Mouse (Mus musculus): ENCODE data around the gene Oaz1. TPM values are rescaled to one million over a fixed set of nuclear protein-coding genes. Genes with fewer than 3 reads are reported as not detected.
A peak's percentile ranks its signal among the peaks of the same experiment; 100 is the strongest.

Gene Oaz1
- total RNA-seq (2021), result 100 to 1,000 TPM; 846 to 935 TPM
- long read RNA-seq, experiment 1, partial matches to known transcripts, result 13 of 1,616 reads
- long read RNA-seq, experiment 1, other reads (novel, unspliced or antisense), result 1,603 of 1,616 reads
- long read RNA-seq, experiment 2, partial matches to known transcripts, result 17 of 1,936 reads
- long read RNA-seq, experiment 2, other reads (novel, unspliced or antisense), result 1,919 of 1,936 reads

DNA sequence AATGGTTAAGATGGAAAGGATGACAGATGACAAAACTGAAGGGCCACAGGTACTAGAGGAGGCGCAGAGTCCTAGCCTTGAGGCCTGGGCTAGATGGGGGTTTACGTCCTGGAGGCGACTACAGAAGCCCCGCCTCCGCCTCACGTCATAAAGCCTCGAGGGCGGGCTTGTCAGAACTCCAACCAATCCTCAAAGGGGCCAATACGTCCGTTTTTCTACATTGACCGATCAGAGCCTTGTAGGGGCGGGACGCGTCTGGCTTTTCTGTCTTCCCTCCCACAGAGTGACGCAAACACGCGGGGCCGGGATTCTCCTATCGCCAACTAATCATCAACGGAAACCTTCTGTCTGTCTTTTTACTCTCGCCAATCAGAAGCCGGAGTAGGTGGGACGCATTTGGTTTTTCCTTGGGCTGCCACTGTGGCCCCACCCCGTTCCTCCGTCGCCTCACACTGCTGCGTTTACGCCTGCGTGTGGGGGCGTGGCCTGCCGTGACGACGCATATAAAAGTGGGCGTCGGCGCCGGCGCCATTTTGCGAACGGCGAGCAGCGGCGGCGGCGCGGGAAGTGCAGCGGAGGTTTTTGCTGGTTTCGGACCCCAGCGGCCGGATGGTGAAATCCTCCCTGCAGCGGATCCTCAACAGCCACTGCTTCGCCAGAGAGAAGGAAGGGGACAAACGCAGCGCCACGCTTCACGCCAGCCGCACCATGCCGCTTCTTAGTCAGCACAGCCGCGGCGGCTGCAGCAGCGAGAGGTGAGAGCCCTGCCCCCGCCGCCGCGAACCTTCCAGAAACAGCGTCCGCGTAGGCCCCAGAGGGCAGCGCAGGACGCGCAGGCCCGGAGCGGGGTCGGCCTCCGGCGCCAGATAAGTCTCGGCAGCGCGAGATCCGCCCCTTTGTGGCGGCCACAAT is at the start of gene Oaz1:
TSS of gene Oaz1 (plus strand) at position 506 of the 912 bp plus-strand sequence.
- peak; percentile 98 for DNase-seq

DNA sequence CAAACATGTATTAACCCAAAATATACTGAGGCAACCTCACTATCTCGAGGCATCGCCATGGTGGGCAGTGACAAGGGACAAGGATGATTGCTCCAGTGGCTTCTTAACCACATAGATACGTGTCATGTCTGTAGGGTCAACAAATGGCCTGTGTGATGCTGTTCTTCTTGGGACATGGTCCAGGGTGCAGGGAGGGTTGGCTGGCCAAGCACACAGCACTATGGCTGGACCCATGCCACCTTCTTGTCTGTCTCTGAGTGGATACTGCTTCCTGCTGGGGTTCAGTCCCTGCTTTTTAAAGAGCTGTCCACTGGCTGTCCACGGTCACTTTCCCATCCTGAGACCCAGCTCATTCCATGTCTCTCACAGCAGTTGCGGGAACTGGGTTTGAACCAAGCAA is 49.3 kb upstream of the Oaz1 start:
- no peak for DNase-seq

DNA sequence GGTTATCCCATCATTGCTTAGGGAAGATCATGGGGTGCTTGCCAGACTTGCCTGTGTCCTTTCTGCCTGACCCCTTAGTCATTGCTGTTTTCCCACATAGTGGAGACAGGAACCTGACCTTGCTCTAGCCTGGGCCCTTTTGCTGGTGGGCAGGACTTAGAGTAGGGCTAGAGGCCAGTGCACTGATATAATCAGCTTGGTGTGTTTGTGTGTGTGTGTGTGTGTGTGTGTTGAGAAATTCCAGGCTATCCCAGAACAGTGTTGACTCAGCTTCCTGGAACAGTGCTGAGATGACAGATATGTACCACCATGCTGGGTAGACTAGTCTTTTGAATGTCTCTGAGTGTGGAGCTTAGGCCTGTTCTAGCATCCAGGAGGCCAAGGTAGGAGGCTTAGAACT is 46.9 kb upstream of the Oaz1 start:
- DNase-seq, result no peak

DNA sequence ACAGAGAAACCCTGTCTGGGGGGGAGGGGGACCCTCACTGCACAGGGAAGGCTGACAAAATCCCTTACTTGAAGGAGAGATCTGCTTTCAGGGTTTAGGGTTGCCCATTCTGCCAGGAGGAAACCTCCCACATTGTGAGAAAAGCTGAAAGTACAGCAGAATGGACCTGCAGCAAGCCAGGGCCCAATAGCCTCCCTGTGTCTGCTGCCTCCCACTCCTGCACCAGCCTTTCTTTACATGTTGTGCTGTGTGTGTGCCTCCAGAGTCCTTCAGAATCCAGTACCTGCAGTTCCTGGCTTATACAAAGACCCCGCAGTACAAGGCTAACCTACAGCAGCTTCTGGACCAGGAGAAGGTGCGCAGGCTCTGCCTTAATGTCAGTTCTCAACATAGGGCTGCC is 42.2 kb upstream of the Oaz1 start:
- DNase-seq, result no peak

DNA sequence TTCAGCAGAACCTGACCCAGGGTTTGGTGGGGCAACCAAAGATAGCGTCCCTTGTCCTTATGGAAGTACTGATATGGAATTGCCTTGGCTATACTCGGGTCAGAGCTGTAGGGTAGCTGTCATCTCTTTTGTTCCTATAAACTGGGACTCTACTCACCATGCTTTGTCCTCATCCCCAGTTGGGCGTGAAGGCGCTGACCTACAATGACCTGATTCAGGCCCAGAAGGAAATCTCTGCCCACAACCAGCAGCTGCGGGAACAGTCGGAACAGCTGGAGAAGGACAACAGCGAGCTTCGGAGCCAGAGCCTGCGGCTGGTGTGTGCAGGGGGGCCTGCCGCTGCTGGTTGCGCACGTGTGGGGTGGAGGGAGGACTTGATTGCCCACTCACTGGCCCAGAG is 41.6 kb upstream of the Oaz1 start:
- no peak for DNase-seq

DNA sequence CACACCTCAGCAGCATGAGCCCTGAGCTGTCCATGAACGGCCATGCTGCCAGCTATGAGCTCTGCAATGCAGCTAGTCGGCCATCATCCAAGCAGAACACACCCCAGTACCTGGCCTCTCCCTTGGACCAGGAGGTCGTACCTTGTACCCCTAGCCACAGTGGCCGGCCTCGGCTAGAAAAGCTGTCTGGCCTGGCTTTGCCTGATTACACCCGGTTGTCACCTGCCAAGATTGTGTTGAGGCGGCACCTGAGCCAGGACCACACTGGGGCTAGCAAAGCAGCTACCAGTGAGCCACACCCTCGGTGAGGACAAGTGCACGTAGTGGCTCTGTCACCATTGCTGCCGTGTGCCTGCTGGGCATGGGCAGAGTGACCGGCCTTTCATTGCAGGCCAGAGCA is 40.5 kb upstream of the Oaz1 start:
- no peak for DNase-seq

DNA sequence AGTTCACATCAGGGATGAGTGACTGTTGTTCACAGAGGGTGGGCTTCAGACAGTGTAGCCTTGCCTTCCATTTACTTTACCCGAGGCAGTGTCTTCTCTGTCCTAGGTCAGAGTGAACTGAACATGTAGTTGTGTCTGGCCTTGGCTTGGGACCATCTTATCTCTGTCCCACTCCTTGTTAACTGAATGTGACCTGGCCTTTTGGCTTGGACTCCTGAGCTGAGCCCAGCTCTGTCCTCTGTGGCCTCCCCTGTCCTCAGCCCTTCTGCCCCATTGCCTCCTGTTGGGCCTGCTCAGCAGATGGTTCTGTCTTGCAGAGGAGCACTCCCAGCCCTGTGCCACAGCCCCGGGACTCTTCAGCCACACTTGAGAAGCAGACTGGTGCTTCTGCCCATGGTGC is 38.9 kb upstream of the Oaz1 start:
- DNase-seq, result no peak

DNA sequence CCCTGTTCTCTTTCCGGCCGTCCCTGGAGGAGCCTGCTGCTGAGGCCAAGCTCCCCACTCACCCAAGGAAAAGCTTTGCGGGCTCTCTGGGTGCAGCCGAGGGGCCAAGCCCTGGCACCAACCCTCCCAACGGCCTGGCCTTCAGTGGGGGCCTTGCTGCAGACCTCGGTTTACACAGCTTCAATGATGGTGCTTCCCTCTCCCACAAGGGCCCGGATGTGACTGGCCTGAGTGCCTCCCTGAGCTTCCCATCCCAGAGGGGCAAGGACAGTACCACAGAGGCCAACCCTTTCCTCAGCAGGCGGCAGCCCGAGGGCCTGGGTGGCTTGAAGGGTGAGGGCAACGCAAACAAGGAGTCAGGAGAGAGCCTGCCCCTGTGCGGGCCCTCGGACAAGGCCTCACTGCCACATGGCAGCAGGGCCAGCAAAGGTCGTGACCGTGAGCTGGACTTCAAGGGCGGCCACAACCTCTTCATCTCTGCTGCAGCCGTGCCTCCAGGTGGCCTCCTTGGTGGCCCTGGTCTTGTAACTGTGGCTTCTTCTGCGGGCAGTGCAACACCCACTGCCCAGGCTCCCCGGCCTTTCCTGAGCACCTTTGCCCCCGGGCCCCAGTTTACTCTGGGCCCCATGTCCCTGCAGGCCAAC is 35.6 kb upstream of the Oaz1 start:
- DNase-seq, result no peak

DNA sequence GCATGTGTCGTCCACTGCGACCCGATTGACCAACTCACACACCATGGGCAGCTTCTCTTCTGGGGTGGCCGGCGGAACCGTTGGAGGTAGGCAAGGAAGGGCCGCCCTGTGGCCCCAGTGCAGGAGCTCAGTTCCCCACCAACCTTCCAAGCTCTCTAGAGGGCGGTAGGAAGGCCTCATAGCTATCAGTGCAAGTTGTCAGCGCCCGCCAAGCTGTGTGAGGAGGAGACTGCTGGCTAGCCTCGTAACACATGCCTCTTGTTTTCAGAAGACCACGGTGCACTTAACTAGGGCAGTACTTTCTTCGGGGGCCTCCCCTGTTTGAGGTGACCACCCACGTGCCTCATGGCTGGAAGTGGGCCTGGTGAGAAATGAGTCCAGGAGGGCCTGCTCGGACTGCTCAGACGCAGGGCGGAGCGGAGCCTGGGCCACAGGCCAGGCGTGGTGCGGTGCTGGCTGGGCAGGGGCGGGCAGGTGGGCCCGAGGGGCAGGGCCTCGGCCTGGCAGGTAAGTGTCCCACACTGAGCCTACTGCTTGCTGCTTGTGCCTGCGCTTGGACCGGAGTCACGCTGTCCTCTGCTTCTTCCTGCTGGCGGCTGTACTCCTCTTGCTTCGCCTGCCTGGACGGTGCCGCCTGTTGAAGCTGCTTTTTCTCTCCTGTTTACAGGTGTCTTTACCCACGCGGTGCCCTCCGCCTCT is 34.8 kb upstream of the Oaz1 start:
- no peak for DNase-seq

DNA sequence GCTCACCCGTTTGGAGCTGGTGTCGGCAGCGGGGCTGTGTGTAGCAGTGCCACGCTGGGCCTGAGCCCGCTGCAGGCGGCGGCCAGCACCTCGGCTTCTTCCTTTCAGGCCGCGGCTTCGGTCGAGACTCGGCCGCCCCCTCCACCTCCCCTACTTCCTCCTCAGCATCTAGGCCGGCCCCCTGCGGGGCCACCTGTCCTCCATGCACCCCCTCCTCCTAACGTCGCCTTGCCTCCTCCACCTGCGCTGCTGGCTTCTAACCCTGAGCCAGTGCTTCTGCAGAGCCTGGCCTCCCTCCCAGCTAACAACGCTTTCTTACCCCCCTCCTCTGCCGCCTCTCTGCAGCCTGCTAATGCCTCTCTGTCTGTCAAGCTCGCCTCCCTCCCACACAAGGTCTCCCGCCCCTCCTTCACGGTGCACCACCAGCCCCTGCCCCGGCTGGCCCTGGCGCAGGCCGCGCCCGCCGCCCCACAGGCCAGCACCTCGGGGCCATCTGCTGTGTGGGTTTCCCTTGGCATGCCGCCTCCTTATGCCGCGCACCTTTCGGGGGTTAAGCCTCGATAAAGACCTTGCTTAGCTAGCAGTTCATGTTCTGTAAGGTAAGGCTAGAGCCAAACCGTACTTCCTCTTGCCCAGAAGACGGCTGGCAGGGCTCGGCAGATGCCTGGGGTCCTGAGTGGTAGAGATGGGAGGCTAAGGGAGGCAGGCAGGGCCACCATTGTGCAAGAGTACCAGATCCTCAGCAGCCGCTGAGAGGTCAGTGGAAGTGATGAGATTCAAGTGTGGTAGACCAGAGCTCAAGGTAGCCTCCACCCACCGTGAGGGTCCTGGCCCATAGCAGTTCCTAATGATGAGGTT is 34.1 kb upstream of the Oaz1 start:
- no peak for DNase-seq

DNA sequence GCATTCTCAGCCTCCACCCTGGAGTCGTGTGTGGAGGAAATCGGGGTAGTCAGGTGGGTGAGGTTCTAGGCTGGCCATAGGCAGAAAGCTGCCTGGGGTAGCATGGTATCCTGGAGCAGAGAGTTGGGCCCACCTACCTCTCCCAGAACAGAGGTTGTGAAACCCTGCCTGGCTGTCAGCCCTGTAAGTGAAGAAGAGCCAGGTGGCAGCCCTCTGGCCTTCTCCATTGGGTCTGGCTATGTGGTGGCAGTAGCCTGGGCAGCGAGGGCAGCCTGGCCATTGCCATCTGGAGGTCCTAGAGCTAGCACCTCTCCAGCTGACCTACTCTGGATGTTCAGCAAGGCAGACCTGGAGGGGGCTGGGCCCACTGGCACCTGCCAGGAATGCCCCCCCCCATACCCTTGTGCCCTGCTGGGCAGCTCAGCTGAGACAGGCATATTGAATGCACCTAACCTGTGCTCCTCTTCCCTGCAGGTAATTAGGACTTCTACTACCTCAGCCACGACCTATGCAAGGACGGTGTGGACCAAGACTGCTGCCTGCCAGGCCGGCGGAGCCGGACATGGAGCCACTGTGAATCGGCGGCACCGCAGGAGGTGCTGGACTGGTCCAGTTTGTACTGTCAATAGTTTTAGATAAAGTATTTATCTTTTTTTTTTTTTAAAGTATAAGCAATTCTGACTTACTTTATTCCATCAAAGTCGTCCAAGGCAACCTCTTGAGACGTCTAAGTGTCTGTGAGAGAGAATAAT is 33.2 kb upstream of the Oaz1 start:
- DNase-seq, result no peak

DNA sequence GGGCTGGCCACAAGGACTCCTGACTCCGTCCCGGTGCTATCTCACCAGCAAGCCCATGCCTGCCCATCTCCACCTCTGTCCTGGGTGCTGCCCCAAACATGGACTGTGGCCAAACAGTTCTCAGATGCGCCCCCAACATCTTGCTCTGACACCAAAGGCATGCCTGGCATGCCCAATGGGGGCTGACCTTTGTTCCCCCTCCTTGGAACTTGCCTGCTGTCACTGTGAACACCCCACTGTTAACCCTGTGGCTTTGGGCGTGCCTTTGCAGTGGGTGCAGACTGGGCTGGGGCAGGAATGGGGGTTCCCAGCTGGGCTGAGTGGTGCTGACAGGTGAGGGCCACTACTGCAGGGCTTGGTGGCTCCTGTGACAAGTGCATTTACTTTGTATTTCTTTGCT is 32.7 kb upstream of the Oaz1 start:
- DNase-seq, result no peak

DNA sequence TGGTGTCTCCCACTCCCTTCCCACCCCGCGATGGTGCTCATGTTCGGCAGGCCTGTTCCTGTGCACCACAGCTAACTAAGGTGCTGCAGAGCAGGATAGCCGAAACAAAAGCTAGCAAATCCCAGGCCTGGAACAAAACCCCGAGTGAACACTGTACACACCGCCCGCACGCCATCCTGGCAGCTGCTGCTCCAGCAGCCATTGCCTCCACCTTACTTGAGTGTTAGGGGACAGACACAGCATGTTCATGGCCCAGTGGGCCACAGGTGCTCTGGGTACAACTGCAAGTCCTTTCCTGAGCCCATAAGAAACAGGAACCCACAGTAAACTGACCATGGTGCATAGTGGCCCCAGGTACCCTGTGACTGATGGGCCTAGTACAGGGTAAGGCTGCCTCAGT is 31.7 kb upstream of the Oaz1 start:
- DNase-seq, result no peak

DNA sequence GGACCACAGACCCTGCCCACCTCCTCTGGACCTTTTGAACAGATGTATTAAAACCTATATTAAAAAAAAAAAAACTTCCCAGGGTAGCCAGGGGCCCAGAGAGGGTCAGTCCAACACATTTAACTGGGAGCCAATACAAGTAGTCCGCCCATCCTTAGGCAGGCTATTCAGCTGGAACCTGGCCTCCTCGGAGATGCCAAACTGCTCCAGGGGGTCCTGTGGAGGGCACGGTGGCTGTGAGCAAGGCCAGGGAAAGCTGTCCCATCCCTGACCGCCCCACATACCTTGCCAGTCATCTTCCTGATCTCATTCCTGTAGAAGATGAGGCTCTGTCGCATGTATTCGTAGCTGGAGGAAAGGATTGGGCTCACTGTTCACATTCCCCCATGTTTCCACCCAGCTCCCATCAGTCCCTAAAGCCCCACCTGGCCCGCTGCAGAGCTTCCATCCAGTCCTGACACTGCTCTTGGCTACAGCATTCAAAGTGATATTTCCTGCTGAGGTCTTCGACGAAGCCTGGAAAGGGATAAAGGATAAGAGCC is 30.1 kb upstream of the Oaz1 start:
- DNase-seq, result no peak

DNA sequence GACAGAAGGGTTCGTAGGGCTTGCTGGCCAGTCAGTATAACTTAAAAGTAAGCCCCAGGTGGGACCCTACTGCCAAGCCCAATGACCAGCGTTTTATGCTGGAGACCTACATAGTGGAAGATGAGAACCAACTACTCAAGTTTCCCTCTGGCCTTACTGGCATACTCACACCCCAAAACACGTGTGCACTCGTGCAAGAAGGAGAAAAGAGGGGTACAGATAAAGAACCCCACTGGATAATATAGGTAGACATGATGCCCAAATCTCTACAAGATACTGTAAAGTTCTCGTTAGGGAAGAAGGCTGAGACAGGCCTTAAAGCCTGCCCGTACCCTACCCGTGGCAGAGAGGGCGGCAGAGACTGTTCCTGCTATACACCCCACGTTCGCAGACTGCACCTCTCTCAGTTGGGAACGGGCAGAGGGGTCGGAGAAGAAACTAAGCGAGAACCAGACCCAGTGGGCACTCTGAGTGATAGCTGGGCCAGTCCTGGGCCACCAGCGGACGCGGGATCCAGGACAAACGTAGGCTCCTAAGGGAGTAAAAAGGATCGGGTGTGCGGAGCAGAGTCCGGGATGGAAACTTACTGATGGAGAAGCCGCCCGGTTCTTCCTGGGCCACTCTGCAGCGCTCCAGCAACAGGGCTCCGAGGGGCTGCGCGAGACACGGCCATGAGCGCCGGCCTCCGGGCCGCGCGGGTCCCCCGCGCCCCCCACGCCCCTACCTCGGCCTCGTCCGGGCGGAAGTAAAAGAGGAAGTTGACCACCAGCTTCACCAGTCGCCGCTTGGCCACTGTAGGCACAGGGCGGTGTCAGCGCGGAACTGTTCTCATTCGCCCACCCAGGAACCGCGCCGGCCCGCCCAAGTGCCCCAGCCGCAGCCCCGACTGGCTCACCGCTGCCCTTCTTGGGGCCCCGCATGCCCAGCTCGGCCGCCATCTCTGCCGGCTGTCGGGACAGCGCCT is 29.0 kb upstream of the Oaz1 start:
- DNase-seq, result no peak

DNA sequence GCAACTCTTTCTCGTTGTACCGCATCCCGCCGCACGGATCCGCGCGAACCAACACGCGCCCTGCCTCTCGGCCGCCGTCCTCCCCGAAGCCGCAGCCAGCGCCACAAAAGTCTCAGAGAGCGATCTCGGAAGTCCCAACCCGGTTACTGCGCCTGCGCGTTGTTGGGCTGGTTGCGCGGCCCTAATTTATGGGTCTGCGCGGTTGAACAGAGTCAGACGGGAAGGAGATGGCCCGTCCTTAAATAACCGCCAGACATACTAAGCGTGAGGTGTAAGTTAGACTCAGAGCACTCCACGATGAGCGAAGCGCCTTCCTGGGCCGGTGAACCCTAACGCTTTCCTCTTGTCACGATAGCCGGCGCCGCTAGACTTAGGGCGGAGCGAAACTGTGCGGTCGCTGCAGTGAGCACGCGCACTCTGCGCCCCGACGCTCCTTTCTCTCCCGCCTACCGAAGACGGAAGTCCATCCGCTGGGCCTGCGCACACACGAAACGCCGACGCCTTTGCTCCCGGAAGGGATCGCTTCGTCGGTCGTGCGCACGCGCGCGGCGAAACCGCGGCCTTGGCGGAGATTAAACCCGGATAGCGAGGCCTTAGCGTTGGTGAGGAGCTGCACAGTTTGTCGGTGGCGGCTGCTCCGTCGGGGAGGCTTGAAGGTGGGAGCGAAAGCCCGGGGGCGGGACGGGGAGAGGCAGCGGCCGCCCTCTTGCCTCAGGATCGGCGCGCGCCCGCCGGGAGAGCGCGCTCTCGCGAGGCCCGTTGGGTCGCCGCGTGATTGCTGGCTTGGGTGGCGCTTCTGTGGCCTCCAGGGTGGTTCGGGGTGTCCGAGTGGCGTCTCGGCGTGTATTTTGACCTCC is 28.1 kb upstream of the Oaz1 start, which contains the start of the genes Sf3a2 and Plekhj1:
TSS of gene Sf3a2 (plus strand) at position 49 of the 857 bp plus-strand sequence.
TSS of gene Plekhj1 (minus strand) at position 477 of the 857 bp plus-strand sequence.
- DNase-seq, result peak; percentile 96

DNA sequence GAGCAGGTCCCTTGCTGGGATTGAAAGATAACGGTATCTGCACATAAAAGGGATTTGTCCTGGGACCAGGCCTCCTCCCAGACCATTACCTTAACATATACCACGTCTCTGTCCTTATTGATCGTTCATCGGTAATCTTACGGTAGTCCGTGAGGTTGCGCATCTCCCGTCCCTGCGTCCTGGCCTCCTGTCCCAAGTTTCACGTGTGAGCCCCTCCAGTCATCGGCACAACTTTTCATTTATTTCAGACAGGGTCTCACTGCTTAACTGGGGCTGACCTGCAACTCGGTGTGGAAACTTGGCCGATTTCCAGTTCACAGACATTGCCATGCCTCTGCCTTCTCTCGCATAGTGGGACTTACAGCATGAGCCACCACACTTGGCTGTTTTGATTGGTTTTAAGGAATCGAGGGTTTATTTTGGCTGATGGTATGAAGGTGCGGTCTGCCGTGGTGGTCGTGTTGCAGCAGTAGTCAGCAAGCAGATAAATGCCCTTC is 27.3 kb upstream of the Oaz1 start:
- no peak for DNase-seq
